Mouse (Mus musculus) brain, embryonic 14.5 days (tissue): ENCODE measurements around the gene Kcnq1. TPM values are rescaled to one million over a fixed set of nuclear protein-coding genes. Genes with fewer than 3 reads are reported as not detected.

Experiments used
- DNase-seq: peaks from one replicate; pipeline ENCODE4 v3.0.0-alpha.2; 2011; ENCODE audit warnings: low read depth
- CTCF ChIP-seq: fragments of 200-500 bp; IDR thresholded peaks from 2 replicates; pipeline ENCODE4 v1.5.1; 2012; ENCODE audit warnings: inconsistent platforms, mild to moderate bottlenecking, moderate library complexity, borderline replicate concordance; ENCODE audit not compliant: insufficient read depth, insufficient read length; ENCODE audit errors: extremely low read depth
- POLR2A ChIP-seq: fragments of 200-500 bp; IDR thresholded peaks from 2 replicates; pipeline ENCODE4 v1.6.1; 2012; ENCODE audit warnings: mild to moderate bottlenecking, inconsistent platforms, borderline replicate concordance; ENCODE audit not compliant: poor library complexity, insufficient read depth, insufficient read length, severe bottlenecking; ENCODE audit errors: extremely low read depth
- polyA plus RNA-seq: library from polyadenylated mRNA; depleted of rRNA; stranded (reverse); fragments of >200 nt; gene quantifications from 2 replicates; pipeline ENCODE4 v1.2.3, GENCODE M21; 2012

Kcnq1 gene
- polyA plus RNA-seq, 1 experiment = 1.2 TPM

- DNase-seq = no peak
- TF ChIP-seq CTCF = no peak
- TF ChIP-seq POLR2A = no peak
Observed at GRCm38 (mm10) chr7:143404296-143404695, 298.1 kb downstream of the Kcnq1 start.

GRCm38 (mm10) chr7:143407931-143408501 is 301.9 kb downstream of the Kcnq1 start:
- TF ChIP-seq POLR2A = no peak
- TF ChIP-seq CTCF = no peak
- no peak for DNase-seq

DNA sequence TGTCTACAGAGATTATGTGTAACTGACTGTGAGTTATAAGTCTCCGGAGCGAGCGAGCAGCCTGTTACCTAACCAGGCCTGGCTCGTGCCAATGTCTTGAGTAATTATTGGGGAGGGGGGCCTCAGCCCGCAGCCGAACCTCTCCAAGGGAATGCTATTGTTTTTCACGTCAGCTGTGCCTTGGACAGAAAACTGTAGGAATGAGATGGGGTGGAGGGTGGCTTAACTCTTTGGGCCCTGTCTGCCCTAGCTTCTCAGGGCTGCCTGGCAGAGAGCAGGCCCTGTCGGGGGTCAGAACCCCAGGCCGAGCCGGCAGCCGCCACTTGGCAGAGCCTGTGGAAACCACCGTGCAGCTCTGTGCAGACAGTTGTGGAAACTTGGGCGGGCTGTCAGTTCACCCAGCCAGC is 302.5 kb downstream of the Kcnq1 start:
- DNase-seq = peak; percentile 55
- no peak for TF ChIP-seq CTCF
- no peak for TF ChIP-seq POLR2A

DNA sequence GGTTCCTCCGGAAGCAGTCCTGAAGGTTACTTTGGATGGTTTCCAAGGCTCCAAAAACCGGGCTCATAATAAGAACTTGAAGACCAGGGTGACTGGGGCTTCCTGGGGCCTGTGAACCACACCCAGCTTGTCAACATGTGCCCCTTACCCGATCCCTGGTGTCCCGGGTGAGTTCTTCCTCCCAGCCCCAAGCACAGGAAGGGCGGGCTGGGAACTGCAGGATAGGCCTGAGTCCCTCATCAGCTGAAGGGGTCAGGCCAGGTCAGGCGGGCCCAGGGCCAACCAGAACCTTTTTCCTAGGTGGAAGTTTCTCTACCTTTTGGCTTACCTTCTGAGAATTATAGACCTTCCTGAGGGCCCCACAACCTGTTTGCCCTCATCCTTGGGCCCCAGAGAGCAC is 306.4 kb downstream of the Kcnq1 start:
- no peak for DNase-seq
- TF ChIP-seq POLR2A (no peak), CTCF (no peak)

- TF ChIP-seq CTCF (no peak), POLR2A (no peak)
- no peak for DNase-seq
Observed at GRCm38 (mm10) chr7:143415070-143415469, 308.9 kb downstream of the Kcnq1 start.

GRCm38 (mm10) chr7:143416406-143416805 is 310.2 kb downstream of the Kcnq1 start:
- no peak for DNase-seq
- TF ChIP-seq CTCF (no peak), POLR2A (no peak)

- no peak for DNase-seq
Observed at GRCm38 (mm10) chr7:143417875-143418274, 311.7 kb downstream of the Kcnq1 start.

DNA sequence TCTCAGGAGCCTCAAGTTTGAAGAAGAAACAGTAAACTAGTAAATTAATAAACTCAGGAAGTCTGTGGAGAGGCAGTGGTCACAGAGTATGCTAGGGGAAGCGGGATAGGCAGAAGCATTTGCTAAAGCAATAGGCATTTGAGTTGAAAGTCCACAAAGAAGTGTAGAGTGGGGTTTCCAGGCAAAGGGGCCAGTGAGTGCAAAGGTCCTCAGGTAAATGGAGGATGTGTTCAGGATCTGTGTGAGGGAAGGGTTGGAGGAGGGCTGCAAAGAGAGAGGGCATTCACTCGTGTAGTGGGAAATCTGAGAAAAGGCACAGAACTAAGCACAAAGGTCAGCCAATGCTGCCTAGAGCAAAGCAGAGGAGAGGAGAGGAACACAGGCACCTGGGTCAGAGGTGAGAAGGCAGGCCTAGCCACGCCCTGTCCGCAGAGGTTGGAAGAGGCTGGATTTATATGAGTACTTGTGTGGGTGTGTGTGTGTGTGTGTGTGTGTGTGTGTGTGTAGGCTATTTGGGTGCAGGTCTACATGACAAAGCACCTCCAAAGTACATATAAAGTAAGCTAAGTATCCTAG is 313.5 kb downstream of the Kcnq1 start:
- no peak for TF ChIP-seq CTCF
- no peak for DNase-seq

More at GRCm38 (mm10) chr7:143417875-143418274, 311.7 kb downstream of the Kcnq1 start:
- TF ChIP-seq POLR2A (no peak), CTCF (no peak)

DNA sequence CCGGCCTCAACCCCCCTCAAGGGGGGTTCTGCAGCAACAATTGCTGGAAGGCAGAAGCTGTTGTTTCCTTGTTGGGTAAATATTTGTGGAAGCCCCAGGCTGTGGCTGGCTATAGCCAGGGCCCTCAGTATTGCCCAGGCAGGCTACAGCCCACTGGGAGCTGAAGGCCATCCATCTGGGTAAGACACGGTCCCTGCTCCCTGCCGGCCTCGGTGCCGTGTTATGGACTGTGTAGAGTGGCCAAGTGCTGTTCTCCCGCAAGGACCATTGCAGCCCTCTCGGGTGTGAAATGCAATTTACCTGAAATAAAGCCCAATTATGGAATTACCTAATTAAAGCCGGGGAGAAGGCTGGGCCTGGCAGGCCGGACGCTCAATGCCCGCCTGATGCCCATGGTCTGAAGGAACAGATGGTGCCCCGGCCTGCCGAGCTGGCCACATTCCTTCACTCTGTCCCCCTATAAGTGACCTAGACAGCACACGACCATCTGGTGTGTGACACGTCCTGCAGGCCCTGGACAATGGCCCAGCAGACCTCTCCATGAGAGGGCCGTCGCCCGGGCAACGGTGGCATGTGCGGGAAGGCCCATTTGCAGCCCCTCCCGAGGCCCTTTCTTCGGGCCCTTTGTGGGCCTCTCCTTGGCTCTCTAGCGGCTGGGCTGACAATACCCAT is 322.1 kb downstream of the Kcnq1 start:
- TF ChIP-seq CTCF (no peak), POLR2A (no peak)
- peak; percentile 93 for DNase-seq

DNA sequence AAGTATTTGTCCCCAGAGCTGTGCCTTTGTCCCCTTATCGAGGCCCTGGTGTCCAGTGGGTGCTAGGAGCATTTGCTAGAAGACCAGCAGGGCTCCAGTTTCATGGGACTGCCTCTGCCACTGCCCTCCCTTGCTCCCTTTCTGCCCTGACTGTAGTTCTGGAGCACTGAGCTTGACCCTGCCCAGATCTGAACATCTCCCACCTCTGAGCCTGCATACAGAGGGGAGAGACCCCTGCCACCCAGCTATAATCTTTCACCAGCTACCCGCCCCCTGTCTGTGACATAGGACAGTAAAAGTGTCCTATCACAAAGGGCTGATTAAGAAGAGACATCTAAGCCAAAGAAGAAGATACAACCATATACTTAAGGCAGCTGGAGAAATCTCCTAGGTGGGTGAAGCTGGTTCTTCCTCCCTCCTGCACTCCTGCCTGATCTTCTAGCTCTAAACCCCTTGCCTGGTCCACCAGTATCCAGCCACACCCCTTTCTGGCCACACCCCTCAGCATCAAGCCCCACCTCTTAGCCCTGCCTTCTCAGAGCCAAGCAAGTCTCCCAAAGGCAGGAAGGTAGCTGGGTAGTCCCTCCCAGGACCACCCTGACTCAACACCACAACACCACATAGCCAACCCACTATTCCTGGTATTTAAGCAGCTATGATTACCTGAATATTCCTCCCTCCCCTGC is 322.8 kb downstream of the Kcnq1 start:
- peak; percentile 42 for DNase-seq
- TF ChIP-seq POLR2A (no peak), CTCF (no peak)

DNA sequence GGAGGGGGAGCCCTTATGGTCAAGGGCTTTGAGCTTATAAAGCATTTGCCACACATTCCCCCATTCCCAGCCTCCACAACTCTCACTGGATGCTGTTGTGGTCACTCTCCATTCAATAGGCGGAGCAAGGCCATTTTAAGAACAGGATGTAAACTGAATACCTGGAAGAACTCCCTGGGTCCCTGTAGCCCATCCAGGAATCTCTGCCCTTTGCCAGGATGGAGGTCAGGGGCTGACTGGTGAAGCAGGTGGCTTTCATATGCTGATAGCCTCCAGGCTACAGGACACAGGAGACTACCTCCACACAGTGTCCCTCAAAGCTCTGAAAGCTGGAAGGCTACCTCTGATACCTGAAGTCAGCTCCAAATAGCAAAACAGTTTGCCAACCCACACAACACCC is 326.5 kb downstream of the Kcnq1 start:
- TF ChIP-seq CTCF (no peak), POLR2A (no peak)
- DNase-seq = no peak

GRCm38 (mm10) chr7:143433331-143433730 is 327.2 kb downstream of the Kcnq1 start:
- DNase-seq = peak; percentile 41

More at GRCm38 (mm10) chr7:143433331-143433730, 327.2 kb downstream of the Kcnq1 start:
- TF ChIP-seq CTCF = no peak
- TF ChIP-seq POLR2A = no peak
